Mouse (Mus musculus) A20 (cell line): ENCODE data around the gene Mmp15.
"Not testable (repeated sequence)": the region's sequence is repeated elsewhere in the genome, so short reads cannot be mapped to it uniquely, and the experiment has no call there.

ENCODE experiments used
- DNase-seq: peaks from one replicate; pipeline ENCODE4 v3.0.0-alpha.2; 2011; ENCODE audit warnings: low read depth, low spot score

The Mmp15 gene

GRCm38 (mm10) chr8:95377101-95377500 lies 25.0 kb downstream of the Mmp15 start:
- no peak for DNase-seq

- DNase-seq: no peak
Observed at GRCm38 (mm10) chr8:95377863-95378291, 25.8 kb downstream of the Mmp15 start.

- not testable (repeated sequence) for DNase-seq
Observed at GRCm38 (mm10) chr8:95378928-95379327, 26.9 kb downstream of the Mmp15 start.

- no peak for DNase-seq
Observed at GRCm38 (mm10) chr8:95380953-95381352, 28.9 kb downstream of the Mmp15 start.

GRCm38 (mm10) chr8:95381595-95381994 lies 29.5 kb downstream of the Mmp15 start:
- no peak for DNase-seq

GRCm38 (mm10) chr8:95384501-95384900 lies 32.4 kb downstream of the Mmp15 start:
- DNase-seq: no peak

GRCm38 (mm10) chr8:95386037-95386436 lies 34.0 kb downstream of the Mmp15 start:
- no peak for DNase-seq

GRCm38 (mm10) chr8:95387221-95387620 lies 35.2 kb downstream of the Mmp15 start:
- peak; percentile 71 for DNase-seq

GRCm38 (mm10) chr8:95387936-95388335 lies 35.9 kb downstream of the Mmp15 start:
- no peak for DNase-seq

- DNase-seq: no peak
Observed at GRCm38 (mm10) chr8:95390312-95390711, 38.2 kb downstream of the Mmp15 start.

GRCm38 (mm10) chr8:95391101-95391500 lies 39.0 kb downstream of the Mmp15 start:
- DNase-seq: no peak

GRCm38 (mm10) chr8:95392604-95393003 lies 40.5 kb downstream of the Mmp15 start:
- no peak for DNase-seq

GRCm38 (mm10) chr8:95395186-95395918 lies 43.3 kb downstream of the Mmp15 start:
- DNase-seq: no peak

GRCm38 (mm10) chr8:95396752-95397151 lies 44.7 kb downstream of the Mmp15 start:
- DNase-seq: no peak

- DNase-seq: no peak
Observed at GRCm38 (mm10) chr8:95397201-95397600, 45.1 kb downstream of the Mmp15 start.

- no peak for DNase-seq
Observed at GRCm38 (mm10) chr8:95399131-95399530, 47.1 kb downstream of the Mmp15 start.

- DNase-seq: no peak
Observed at GRCm38 (mm10) chr8:95401091-95401490, 49.0 kb downstream of the Mmp15 start.

GRCm38 (mm10) chr8:95409518-95409917 lies 57.5 kb downstream of the Mmp15 start:
- no peak for DNase-seq

- no peak for DNase-seq
Observed at GRCm38 (mm10) chr8:95411309-95411972, 59.4 kb downstream of the Mmp15 start.

GRCm38 (mm10) chr8:95422193-95422810 lies 70.2 kb downstream of the Mmp15 start:
- DNase-seq: no peak
